Mouse (Mus musculus): ENCODE results near the gene Ifi206. TPM values are rescaled to one million over a fixed set of nuclear protein-coding genes. Genes with fewer than 3 reads are reported as not detected.

Ifi206 gene
- polyA plus RNA-seq, 1 experiment from 2014 or later: 0.17 TPM

DNA sequence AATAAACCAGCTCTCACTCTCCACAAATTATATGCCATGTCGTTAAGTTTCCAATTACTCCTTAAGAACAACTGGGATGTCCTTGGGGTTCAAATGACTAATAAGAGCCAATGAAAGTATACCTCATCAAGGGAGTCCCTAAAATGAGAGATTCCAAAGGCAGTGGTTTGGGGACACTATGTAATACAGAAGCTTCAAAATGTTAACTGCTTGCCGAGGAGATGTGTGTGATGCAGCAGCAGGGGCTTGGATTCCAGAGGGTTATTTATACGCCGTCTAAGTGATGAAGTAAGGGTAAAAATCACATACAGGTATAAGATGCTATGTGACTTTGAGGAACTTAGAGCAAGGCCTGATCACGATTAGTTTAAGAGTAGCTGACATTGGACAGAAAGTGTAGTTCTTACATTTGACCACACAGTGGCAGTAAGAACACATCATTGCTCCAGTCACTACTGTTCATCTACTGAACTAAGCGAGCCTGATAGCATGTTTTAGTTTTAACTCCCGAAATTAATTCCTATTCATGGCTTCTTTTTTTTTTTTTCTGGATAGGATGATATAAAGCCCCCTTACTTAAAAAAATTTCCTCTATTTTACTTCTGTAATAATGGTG is 34.6 kb downstream of the Ifi206 start:
- Histone ChIP-seq H3K9ac (ENCODE audit: low read depth, low read length) (no peak overlapping the region), H3K9me3 (ENCODE audit: control insufficient read depth, low read length) (no peaks in the 10 kb centered on the region), H3K4me2 (ENCODE audit: low read depth, low read length) (no peak overlapping the region), H3K4me3 (ENCODE audit: low read depth, low read length) (no peak overlapping the region), H3K4me1 (ENCODE audit: control insufficient read depth, insufficient read depth, low read length) (no peaks in the 10 kb centered on the region), H3K27me3 (replicated peaks; ENCODE audit: control insufficient read depth, insufficient read depth, low read length) (no peaks in the 10 kb centered on the region), H3K27ac (replicated peaks; ENCODE audit: low read depth, low read length) (no peak overlapping the region), H3K36me3 (ENCODE audit: control insufficient read depth, insufficient read depth, low read length) (no peaks in the 10 kb centered on the region)
- ATAC-seq (ENCODE audit: low read depth) (peak; percentile 75; the same call in 1 of the 2 replicates), DNase-seq (ENCODE audit: low spot score) (peak; percentile 55)
- WGBS: 54% methylated on average over 7 of the region's 7 CpGs

DNA sequence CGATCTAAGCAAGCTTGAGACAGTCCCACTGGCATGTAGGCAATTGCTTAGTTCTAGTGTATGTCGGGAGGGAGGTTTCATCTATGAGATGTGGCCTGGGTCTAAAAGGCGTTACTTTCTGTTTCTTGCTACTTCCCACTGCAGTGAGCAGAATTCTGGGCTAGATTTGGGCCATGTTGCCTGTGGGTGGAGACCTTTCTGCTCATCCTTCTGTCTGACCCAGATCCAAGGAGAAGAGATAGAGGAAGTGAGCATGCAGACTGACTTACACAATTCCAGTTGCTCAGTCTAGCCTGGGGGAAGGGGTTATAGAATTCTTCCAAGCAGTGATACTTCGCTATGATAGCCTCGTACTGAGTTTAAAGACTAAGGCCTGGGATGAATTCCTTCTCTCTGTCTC is 39.2 kb downstream of the Ifi206 start:
- Histone ChIP-seq H3K9ac (ENCODE audit: low read depth, low read length) (no peak overlapping the region), H3K27ac (replicated peaks; ENCODE audit: low read depth, low read length) (no peak overlapping the region), H3K4me3 (ENCODE audit: low read depth, low read length) (no peak overlapping the region), H3K36me3 (ENCODE audit: control insufficient read depth, insufficient read depth, low read length) (no peaks in the 10 kb centered on the region), H3K9me3 (ENCODE audit: control insufficient read depth, low read length) (no peaks in the 10 kb centered on the region), H3K4me1 (ENCODE audit: control insufficient read depth, insufficient read depth, low read length) (no peaks in the 10 kb centered on the region), H3K4me2 (ENCODE audit: low read depth, low read length) (no peak overlapping the region), H3K27me3 (replicated peaks; ENCODE audit: control insufficient read depth, insufficient read depth, low read length) (no peaks in the 10 kb centered on the region)
- 86% methylated on average over 5 of the region's 5 CpGs for WGBS
- DNase-seq (ENCODE audit: low spot score): no peak
- ATAC-seq (ENCODE audit: low read depth): no peak

- no peaks in the 10 kb centered on the region for H3K9me3 ChIP-seq (ENCODE audit: control insufficient read depth, low read length)
- 85% methylated on average over 4 of the region's 4 CpGs for WGBS
- no peak overlapping the region for H3K4me3 ChIP-seq (ENCODE audit: low read depth, low read length)
- DNase-seq (ENCODE audit: low spot score): no peak
- no peak overlapping the region for H3K27ac ChIP-seq (replicated peaks; ENCODE audit: low read depth, low read length)
- no peaks in the 10 kb centered on the region for H3K4me1 ChIP-seq (ENCODE audit: control insufficient read depth, insufficient read depth, low read length)
- ATAC-seq (ENCODE audit: low read depth): no peak
- H3K4me2 ChIP-seq (ENCODE audit: low read depth, low read length): no peak overlapping the region
- H3K27me3 ChIP-seq (replicated peaks; ENCODE audit: control insufficient read depth, insufficient read depth, low read length): no peaks in the 10 kb centered on the region
- H3K36me3 ChIP-seq (ENCODE audit: control insufficient read depth, insufficient read depth, low read length): no peaks in the 10 kb centered on the region
- no peak overlapping the region for H3K9ac ChIP-seq (ENCODE audit: low read depth, low read length)
Measured at GRCm38 (mm10) chr1:173450621-173451020, 40.2 kb downstream of the Ifi206 start.

DNA sequence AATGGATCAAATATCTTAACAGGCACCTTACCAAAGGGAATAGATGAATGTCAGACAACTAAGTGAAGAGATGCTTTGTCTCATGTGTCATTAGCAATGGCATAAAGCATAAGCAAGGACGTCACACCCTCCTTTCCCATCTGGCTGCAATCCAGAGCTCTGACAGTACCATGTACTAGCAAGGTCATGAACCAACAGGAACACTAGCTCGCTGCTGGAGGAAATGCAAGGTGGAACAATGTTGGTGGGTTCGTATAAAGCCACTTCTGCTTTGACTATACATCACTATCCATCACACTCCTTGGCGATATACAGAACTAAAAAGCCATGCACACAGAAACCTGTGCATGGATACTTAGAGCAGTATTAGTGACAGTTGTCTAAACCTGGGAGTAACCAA is 43.8 kb downstream of the Ifi206 start:
- no peak overlapping the region for H3K4me2 ChIP-seq (ENCODE audit: low read depth, low read length)

GRCm38 (mm10) chr1:173443061-173443460 is 47.8 kb downstream of the Ifi206 start:
- Histone ChIP-seq H3K4me2 (ENCODE audit: low read depth, low read length) (no peak overlapping the region), H3K9ac (ENCODE audit: low read depth, low read length) (no peak overlapping the region), H3K36me3 (ENCODE audit: control insufficient read depth, insufficient read depth, low read length) (no peaks in the 10 kb centered on the region), H3K9me3 (ENCODE audit: control insufficient read depth, low read length) (no peaks in the 10 kb centered on the region), H3K27me3 (replicated peaks; ENCODE audit: control insufficient read depth, insufficient read depth, low read length) (no peaks in the 10 kb centered on the region), H3K27ac (replicated peaks; ENCODE audit: low read depth, low read length) (no peak overlapping the region), H3K4me1 (ENCODE audit: control insufficient read depth, insufficient read depth, low read length) (no peaks in the 10 kb centered on the region), H3K4me3 (ENCODE audit: low read depth, low read length) (no peak overlapping the region)
- ATAC-seq (ENCODE audit: low read depth) (no peak), DNase-seq (ENCODE audit: low spot score) (no peak)
- 85% methylated on average over 1 of the region's 1 CpGs for WGBS

More for the DNA sequence above, 43.8 kb downstream of the Ifi206 start:
- Histone ChIP-seq H3K27me3 (replicated peaks; ENCODE audit: control insufficient read depth, insufficient read depth, low read length) (no peaks in the 10 kb centered on the region), H3K4me1 (ENCODE audit: control insufficient read depth, insufficient read depth, low read length) (no peaks in the 10 kb centered on the region), H3K36me3 (ENCODE audit: control insufficient read depth, insufficient read depth, low read length) (no peaks in the 10 kb centered on the region), H3K27ac (replicated peaks; ENCODE audit: low read depth, low read length) (no peak overlapping the region), H3K9me3 (ENCODE audit: control insufficient read depth, low read length) (no peaks in the 10 kb centered on the region), H3K9ac (ENCODE audit: low read depth, low read length) (no peak overlapping the region), H3K4me3 (ENCODE audit: low read depth, low read length) (no peak overlapping the region)
- ATAC-seq (ENCODE audit: low read depth) (no peak), DNase-seq (ENCODE audit: low spot score) (no peak)
- 66% methylated on average over 4 of the region's 4 CpGs for WGBS

DNA sequence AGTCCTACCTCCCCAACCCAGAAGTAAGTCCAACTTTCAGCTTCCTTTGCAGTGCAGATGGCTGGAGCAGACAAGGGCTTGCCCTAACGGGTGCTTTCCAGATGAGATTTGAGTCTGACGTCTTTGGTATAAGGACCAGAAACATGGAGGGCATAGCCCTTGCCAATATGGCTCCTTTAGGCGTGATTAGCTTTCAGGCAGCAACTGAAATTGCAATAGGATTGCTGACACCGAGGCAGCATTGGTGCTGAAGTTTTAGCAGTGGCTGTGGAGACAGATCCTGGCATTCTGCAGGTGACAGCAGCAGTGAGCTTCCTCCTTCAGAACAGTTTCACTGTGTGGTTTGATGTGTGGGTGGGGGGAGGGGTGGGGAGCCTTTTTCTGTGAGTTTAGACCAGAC is 49.6 kb downstream of the Ifi206 start:
- DNase-seq (ENCODE audit: low spot score): no peak
- H3K9ac ChIP-seq (ENCODE audit: low read depth, low read length): no peak overlapping the region
- WGBS: 68% methylated on average over 4 of the region's 4 CpGs

DNA sequence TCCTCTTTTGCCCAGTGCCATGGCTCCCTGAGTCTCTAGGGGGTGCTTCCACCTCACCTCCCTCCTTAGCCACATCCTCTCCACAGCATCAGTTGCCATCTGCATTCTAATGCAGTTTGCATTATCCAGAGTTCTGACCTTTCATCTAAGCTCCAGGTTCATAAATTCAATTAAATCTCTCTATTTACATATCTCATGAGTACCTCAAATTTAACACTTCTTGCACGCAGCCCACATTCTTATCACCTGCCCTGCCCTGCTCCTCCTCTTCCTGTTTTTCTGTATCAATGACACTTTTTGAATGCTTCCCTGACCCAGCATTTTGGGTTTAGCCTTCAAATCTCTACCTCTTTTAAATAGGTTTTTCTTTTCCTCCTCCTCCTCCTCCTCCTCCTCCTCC is 50.2 kb downstream of the Ifi206 start:
- no peak overlapping the region for H3K4me2 ChIP-seq (ENCODE audit: low read depth, low read length)
- DNase-seq (ENCODE audit: low spot score) (no peak), ATAC-seq (ENCODE audit: low read depth) (no peak)
- H3K4me1 ChIP-seq (ENCODE audit: control insufficient read depth, insufficient read depth, low read length): no peaks in the 10 kb centered on the region
- H3K36me3 ChIP-seq (ENCODE audit: control insufficient read depth, insufficient read depth, low read length): no peaks in the 10 kb centered on the region
- WGBS: 79% methylated on average over 1 of the region's 1 CpGs
- no peaks in the 10 kb centered on the region for H3K9me3 ChIP-seq (ENCODE audit: control insufficient read depth, low read length)
- no peak overlapping the region for H3K4me3 ChIP-seq (ENCODE audit: low read depth, low read length)
- H3K27ac ChIP-seq (replicated peaks; ENCODE audit: low read depth, low read length): no peak overlapping the region
- H3K9ac ChIP-seq (ENCODE audit: low read depth, low read length): no peak overlapping the region
- no peaks in the 10 kb centered on the region for H3K27me3 ChIP-seq (replicated peaks; ENCODE audit: control insufficient read depth, insufficient read depth, low read length)

More for the DNA sequence above, 49.6 kb downstream of the Ifi206 start:
- no peaks in the 10 kb centered on the region for H3K4me1 ChIP-seq (ENCODE audit: control insufficient read depth, insufficient read depth, low read length)
- H3K36me3 ChIP-seq (ENCODE audit: control insufficient read depth, insufficient read depth, low read length): no peaks in the 10 kb centered on the region
- no peaks in the 10 kb centered on the region for H3K9me3 ChIP-seq (ENCODE audit: control insufficient read depth, low read length)
- no peaks in the 10 kb centered on the region for H3K27me3 ChIP-seq (replicated peaks; ENCODE audit: control insufficient read depth, insufficient read depth, low read length)
- no peak overlapping the region for H3K27ac ChIP-seq (replicated peaks; ENCODE audit: low read depth, low read length)
- no peak overlapping the region for H3K4me2 ChIP-seq (ENCODE audit: low read depth, low read length)
- no peak overlapping the region for H3K4me3 ChIP-seq (ENCODE audit: low read depth, low read length)
- no peak for ATAC-seq (ENCODE audit: low read depth)

- Histone ChIP-seq H3K4me2 (ENCODE audit: low read depth, low read length) (no peak overlapping the region), H3K4me1 (ENCODE audit: control insufficient read depth, insufficient read depth, low read length) (no peaks in the 10 kb centered on the region), H3K4me3 (ENCODE audit: low read depth, low read length) (no peak overlapping the region), H3K9ac (ENCODE audit: low read depth, low read length) (no peak overlapping the region), H3K27me3 (replicated peaks; ENCODE audit: control insufficient read depth, insufficient read depth, low read length) (no peaks in the 10 kb centered on the region), H3K9me3 (ENCODE audit: control insufficient read depth, low read length) (no peaks in the 10 kb centered on the region), H3K36me3 (ENCODE audit: control insufficient read depth, insufficient read depth, low read length) (no peaks in the 10 kb centered on the region), H3K27ac (replicated peaks; ENCODE audit: low read depth, low read length) (no peak overlapping the region)
- no peak for ATAC-seq (ENCODE audit: low read depth)
- WGBS: 64% methylated on average over 6 of the region's 6 CpGs
- no peak for DNase-seq (ENCODE audit: low spot score)
Measured at GRCm38 (mm10) chr1:173437161-173437953, 53.5 kb downstream of the Ifi206 start.

DNA sequence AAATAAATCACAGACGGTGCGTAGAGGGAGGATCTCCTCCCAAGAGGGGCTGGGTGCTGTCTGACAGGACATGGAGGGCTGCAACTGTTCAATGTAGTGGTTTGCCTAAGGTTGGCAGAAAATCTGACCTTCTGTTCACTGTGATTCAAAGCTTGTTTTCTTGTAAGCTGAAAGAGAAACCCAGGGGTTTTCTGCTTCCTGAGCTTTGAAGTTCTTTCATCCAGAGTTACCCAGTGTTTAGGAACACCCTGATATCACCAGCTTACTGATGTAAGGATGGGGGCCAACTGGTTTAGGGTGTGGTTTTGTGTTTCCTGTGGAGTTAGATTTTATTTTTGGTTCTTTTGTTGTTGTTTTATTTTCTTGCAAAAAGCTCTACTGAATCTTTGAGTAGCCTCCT is 58.4 kb downstream of the Ifi206 start:
- 83% methylated on average over 2 of the region's 2 CpGs for WGBS
- H3K27me3 ChIP-seq (replicated peaks; ENCODE audit: control insufficient read depth, insufficient read depth, low read length): no peaks in the 10 kb centered on the region
- H3K9ac ChIP-seq (ENCODE audit: low read depth, low read length): no peak overlapping the region
- H3K4me1 ChIP-seq (ENCODE audit: control insufficient read depth, insufficient read depth, low read length): 0 out of 2 replicates have a peak, but pooled peaks cover under 1% of the 10 kb centered on the region
- no peak for ATAC-seq (ENCODE audit: low read depth)
- no peak overlapping the region for H3K27ac ChIP-seq (replicated peaks; ENCODE audit: low read depth, low read length)
- no peaks in the 10 kb centered on the region for H3K36me3 ChIP-seq (ENCODE audit: control insufficient read depth, insufficient read depth, low read length)
- no peak overlapping the region for H3K4me3 ChIP-seq (ENCODE audit: low read depth, low read length)
- DNase-seq (ENCODE audit: low spot score): no peak
- no peak overlapping the region for H3K4me2 ChIP-seq (ENCODE audit: low read depth, low read length)
- no peaks in the 10 kb centered on the region for H3K9me3 ChIP-seq (ENCODE audit: control insufficient read depth, low read length)

All from embryonic facial prominence, embryonic 14.5 days (tissue).